In the genomic region with DNA sequence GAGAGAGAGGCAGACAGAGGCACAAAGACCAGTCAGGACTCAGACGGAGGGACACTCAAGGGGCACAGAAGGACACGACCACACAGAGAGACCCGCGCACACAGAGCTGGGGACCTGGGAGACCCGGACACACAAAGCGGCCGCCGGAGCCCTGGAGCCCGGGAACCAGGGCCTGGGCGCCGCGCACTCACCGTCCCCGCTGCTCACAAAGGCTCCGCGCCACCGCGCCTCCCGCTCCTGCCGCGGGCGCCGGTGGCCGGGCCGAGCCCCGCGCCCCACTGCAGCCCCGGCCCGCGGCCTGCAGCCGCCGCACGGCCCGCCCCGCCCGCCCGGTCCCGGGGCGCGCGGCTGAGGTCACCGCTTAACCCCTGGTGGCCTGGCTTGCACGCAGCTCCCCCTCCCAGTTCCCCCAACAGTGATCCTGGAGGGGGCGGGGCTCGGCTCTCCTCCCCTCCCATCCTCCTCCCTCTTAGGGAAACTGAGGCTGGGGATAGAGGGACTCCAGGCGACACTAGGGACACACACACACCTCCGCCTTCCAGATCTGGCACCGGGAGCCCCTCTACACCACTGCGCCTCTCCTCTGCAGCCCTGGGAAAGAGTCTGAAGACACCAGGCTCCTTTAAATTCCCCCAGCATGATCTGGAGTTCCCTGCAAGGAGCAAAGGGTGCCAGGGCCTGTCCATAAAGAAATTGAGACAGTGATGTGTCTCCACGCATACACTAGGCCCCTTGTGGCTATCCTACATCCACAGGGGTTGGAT, we compare ENCODE assay signal across 8 mouse cellular contexts. TPM values are rescaled to one million over a fixed set of nuclear protein-coding genes. Genes with fewer than 3 reads are reported as not detected.
DNase-seq lines count a peak whose midpoint lies in the region; ATAC-seq and TF ChIP-seq lines count a peak whose summit lies in the region.

No protein-coding gene starts in this region.

- TF ChIP-seq POLR2A in olfactory bulb, adult 2 months (IDR thresholded peaks at IDR 0.05; ENCODE audit: insufficient read depth, low read depth, low read length), result no peak

- peak overlapping the region; percentile 64 for H3K4me3 ChIP-seq in embryonic facial prominence, embryonic 15.5 days (replicated peaks)
- H3K4me3 ChIP-seq in liver, embryonic 11.5 days (ENCODE audit: low read depth, low read length), result peak overlapping the region; percentile 60
- peak overlapping the region; percentile 67 for H3K4me3 ChIP-seq in olfactory bulb, adult 2 months (ENCODE audit: insufficient read depth, low read depth, low read length)

- no peaks in the 10 kb centered on the region for H3K27me3 ChIP-seq in embryonic facial prominence, embryonic 15.5 days
- peaks cover 37% of the 10 kb centered on the region for H3K27me3 ChIP-seq in liver, embryonic 11.5 days (replicated peaks; ENCODE audit: control insufficient read depth, insufficient read depth, low read length)

- peak; percentile 85 for ATAC-seq in embryonic facial prominence, embryonic 15.5 days (ENCODE audit: insufficient number of reproducible peaks, low FRiP score, low TSS enrichment, low read depth)
- 0 out of 2 replicates have a peak, but pooled peaks have one; percentile 20 for ATAC-seq in liver, embryonic 11.5 days (replicated peaks; ENCODE audit: low FRiP score)

- no peaks in the 10 kb centered on the region for H3K9me3 ChIP-seq in embryonic facial prominence, embryonic 15.5 days (replicated peaks)
- no peaks in the 10 kb centered on the region for H3K9me3 ChIP-seq in liver, embryonic 11.5 days (ENCODE audit: control insufficient read depth, low read length)

- H3K36me3 ChIP-seq in embryonic facial prominence, embryonic 15.5 days, result no peaks in the 10 kb centered on the region
- no peaks in the 10 kb centered on the region for H3K36me3 ChIP-seq in liver, embryonic 11.5 days (ENCODE audit: control insufficient read depth, insufficient read depth, low read length)

- peak; percentile 35 to 37 for DNase-seq in layer of hippocampus, postnatal 25 days (ENCODE audit: extremely low spot score in 1 of 2, low spot score in 1 of 2)
- DNase-seq in layer of hippocampus, adult 9-11 months, result no peak
- DNase-seq in adrenal gland, postnatal 25 days, result peak; percentile 56
- DNase-seq in heart, postnatal 36 days, result peak; percentile 44 to 67
- DNase-seq in liver, embryonic 11.5 days (ENCODE audit: low spot score), result no peak
- DNase-seq in T-cell, adult 2 months (ENCODE audit: low spot score), result no peak

- intact Hi-C loops in heart, postnatal 36 days (cut with DNase I), result no loop called here

- 1% methylated on average over 47 of the region's 50 CpGs for WGBS in embryonic facial prominence, embryonic 15.5 days
- WGBS in liver, embryonic 11.5 days, result 3% methylated on average over 36 of the region's 50 CpGs
- 1% methylated on average over 40 of the region's 50 CpGs for WGBS in olfactory bulb, adult 2 months

- peak overlapping the region; percentile 83 for H3K9ac ChIP-seq in embryonic facial prominence, embryonic 15.5 days
- peak overlapping the region; percentile 72 for H3K9ac ChIP-seq in liver, embryonic 11.5 days (ENCODE audit: low read depth, low read length)

- peak overlapping the region; percentile 73 for H3K4me2 ChIP-seq in embryonic facial prominence, embryonic 15.5 days (replicated peaks)
- H3K4me2 ChIP-seq in liver, embryonic 11.5 days, result peak overlapping the region; percentile 61

- peaks cover 27% of the 10 kb centered on the region for H3K4me1 ChIP-seq in embryonic facial prominence, embryonic 15.5 days
- H3K4me1 ChIP-seq in liver, embryonic 11.5 days (replicated peaks; ENCODE audit: control insufficient read depth, insufficient read depth, low read length), result peaks cover 4% of the 10 kb centered on the region
- peaks cover 32% of the 10 kb centered on the region for H3K4me1 ChIP-seq in olfactory bulb, adult 2 months (ENCODE audit: control insufficient read depth, insufficient read depth, low read length)

- H3K27ac ChIP-seq in embryonic facial prominence, embryonic 15.5 days (replicated peaks), result peak overlapping the region; percentile 82
- peak overlapping the region; percentile 74 for H3K27ac ChIP-seq in liver, embryonic 11.5 days (ENCODE audit: low read depth, low read length)
- peak overlapping the region; percentile 49; the same call in 1 of the 2 replicates for H3K27ac ChIP-seq in olfactory bulb, adult 2 months (ENCODE audit: insufficient read depth, low read depth, low read length)

- no peak for TF ChIP-seq CTCF in olfactory bulb, adult 2 months (IDR thresholded peaks at IDR 0.05; ENCODE audit: insufficient read depth, low read depth, low read length)

RNA-seq across cellular contexts. Expression of a gene that starts 17.2 kb away (rescaled TPM):
- total RNA-seq in layer of hippocampus, postnatal 25 days (2021), result 10 to 100 TPM; 43.4 to 46.6 TPM
- total RNA-seq in adrenal gland, postnatal 25 days (2021), result 10.0 and 16.6 TPM in 2 replicates
- polyA plus RNA-seq in embryonic facial prominence, embryonic 15.5 days (2015; fragmentation: Nextera tagmentation; extraction: Ambion mirVana), result 17.0 and 18.6 TPM in 2 replicates
- total RNA-seq in heart, postnatal 36 days (2021), result 10 to 100 TPM; 62.5 to 65.0 TPM
- polyA plus RNA-seq in liver, embryonic 11.5 days (2014; fragmentation: Nextera tagmentation; extraction: Ambion mirVana), result 5.0 and 6.7 TPM in 2 replicates
- not detected in 2 replicates for polyA plus RNA-seq in olfactory bulb, adult 2 months (2012; ENCODE audit: insufficient read depth, insufficient read length, low replicate concordance, missing spikeins)

RNA-seq across cellular contexts. Expression of a gene that starts 51.7 kb away (rescaled TPM):
- total RNA-seq in layer of hippocampus, postnatal 25 days (2021), result 10 to 100 TPM; 87.9 to 88.8 TPM
- total RNA-seq in adrenal gland, postnatal 25 days (2021), result 82.0 and 87.5 TPM in 2 replicates
- 47.0 and 55.0 TPM in 2 replicates for polyA plus RNA-seq in embryonic facial prominence, embryonic 15.5 days (2015; fragmentation: Nextera tagmentation; extraction: Ambion mirVana)
- 10 to 100 TPM; 14.0 to 14.8 TPM for total RNA-seq in heart, postnatal 36 days (2021)
- polyA plus RNA-seq in liver, embryonic 11.5 days (2014; fragmentation: Nextera tagmentation; extraction: Ambion mirVana), result 66.7 and 74.5 TPM in 2 replicates
- not detected in 2 replicates for polyA plus RNA-seq in olfactory bulb, adult 2 months (2012; ENCODE audit: insufficient read depth, insufficient read length, low replicate concordance, missing spikeins)

Comparison
In these comparisons a context has a peak if more than half of its experiments do, and no peak if none do; other contexts are left out.
1. DNase-seq: peak in layer of hippocampus, postnatal 25 days (2 of 2), adrenal gland, postnatal 25 days (single experiment) and heart, postnatal 36 days (2 of 2); none in layer of hippocampus, adult 9-11 months (single experiment), liver, embryonic 11.5 days (single experiment) and T-cell, adult 2 months (single experiment).
2. Peak in every context shown above with its lines, with median percentiles within 50 percentile points of each other: H3K27ac ChIP-seq and H3K4me3 ChIP-seq.